Mouse (Mus musculus): ENCODE results near the gene Olfr287. TPM values are rescaled to one million over a fixed set of nuclear protein-coding genes. Genes with fewer than 3 reads are reported as not detected.

Olfr287 gene
- not detected in 2 replicates for polyA plus RNA-seq (2016; fragmentation: Nextera tagmentation; extraction: Ambion mirVana)

DNA sequence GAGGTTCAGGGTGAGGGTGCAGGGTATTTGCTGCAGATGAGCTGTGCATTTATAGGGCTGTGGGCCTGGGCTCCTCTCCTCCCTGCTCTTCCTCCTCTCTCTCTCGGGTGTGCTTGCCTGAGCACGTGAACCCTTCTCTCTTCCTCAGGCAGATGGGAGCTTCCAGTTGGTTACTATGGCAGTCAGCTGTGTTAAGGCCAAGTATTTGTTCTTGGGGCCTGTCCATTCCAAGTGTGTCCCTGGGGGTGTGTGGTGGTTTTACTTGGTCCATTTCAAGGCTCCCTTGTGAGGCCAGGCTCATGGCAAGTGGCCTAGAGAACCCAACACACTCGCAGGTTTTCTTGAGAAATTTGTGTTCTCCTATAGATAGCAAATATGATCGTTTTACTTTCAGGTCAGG is at the start of gene Olfr287, which contains the start of gene Gm44579:
Gene Olfr287 (minus strand): TSS at position 180 of the 400 bp plus-strand sequence.
Gene Gm44579 (minus strand): TSS at position 101 of the 400 bp plus-strand sequence.
- 68% methylated on average over 4 of the region's 4 CpGs for WGBS
- Histone ChIP-seq H3K9me3 (no peaks in the 10 kb centered on the region), H3K36me3 (no peaks in the 10 kb centered on the region), H3K27ac (no peak within 1 kb of the TSS), H3K4me3 (no peak within 1 kb of the TSS), H3K27me3 (no peaks in the 10 kb centered on the region), H3K9ac (no peak within 1 kb of the TSS), H3K4me1 (no peaks in the 10 kb centered on the region), H3K4me2 (replicated peaks) (no peak within 1 kb of the TSS)
- ATAC-seq (ENCODE audit: insufficient number of reproducible peaks, insufficient read depth, low FRiP score, low TSS enrichment), result no peak

DNA sequence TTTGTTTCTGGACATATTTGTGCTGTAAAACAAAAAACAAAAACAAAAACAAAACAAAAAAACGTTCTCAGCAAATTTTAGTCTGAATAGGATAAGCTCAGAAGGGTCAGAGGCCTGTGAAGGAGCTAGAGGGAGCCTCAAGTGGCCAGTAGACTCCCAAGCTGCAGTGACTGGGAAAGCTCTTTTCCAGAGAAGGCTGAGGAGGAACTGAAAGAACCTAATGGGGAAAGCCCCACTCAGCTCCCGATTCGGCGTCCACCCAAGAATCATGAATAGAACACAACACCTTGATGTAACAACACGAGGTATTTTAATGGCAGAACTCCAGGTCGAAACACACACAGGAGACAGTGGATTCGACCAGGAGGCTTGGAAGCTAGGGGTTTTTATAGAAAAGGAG is 36.9 kb upstream of the Olfr287 start:
- no peak for ATAC-seq (ENCODE audit: insufficient number of reproducible peaks, insufficient read depth, low FRiP score, low TSS enrichment)
- 84% methylated on average over 7 of the region's 7 CpGs for WGBS

DNA sequence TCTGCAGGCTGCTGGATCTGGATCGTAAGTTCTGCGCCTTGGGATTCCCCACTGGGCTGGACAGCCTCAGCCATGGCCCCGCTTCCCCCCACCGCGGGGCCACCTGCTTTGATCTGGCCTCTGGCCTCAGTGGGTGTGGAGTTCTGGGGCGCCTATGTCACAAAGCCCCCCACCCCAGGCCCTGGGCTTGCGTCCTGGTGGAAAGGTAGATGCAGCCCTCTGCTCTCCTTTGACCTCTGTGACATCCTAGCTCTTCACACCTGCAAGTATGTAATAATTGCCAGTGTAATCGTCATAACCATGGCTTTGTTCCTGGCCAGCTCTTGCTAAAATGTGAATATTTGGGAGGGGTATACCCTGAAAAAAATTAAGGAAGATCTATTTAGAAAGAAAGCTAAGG is 36.3 kb upstream of the Olfr287 start, which contains the start of gene H1fnt:
Gene H1fnt (minus strand): TSS at position 101 of the 400 bp plus-strand sequence.
- Histone ChIP-seq H3K4me1 (no peaks in the 10 kb centered on the region), H3K27ac (no peak within 1 kb of the TSS), H3K4me2 (replicated peaks) (no peak within 1 kb of the TSS), H3K9me3 (no peaks in the 10 kb centered on the region), H3K36me3 (no peaks in the 10 kb centered on the region), H3K9ac (no peak within 1 kb of the TSS), H3K4me3 (no peak within 1 kb of the TSS), H3K27me3 (no peaks in the 10 kb centered on the region)
- WGBS, result 77% methylated on average over 8 of the region's 8 CpGs
- ATAC-seq (ENCODE audit: insufficient number of reproducible peaks, insufficient read depth, low FRiP score, low TSS enrichment), result no peak

More for the DNA sequence above, 36.9 kb upstream of the Olfr287 start:
- Histone ChIP-seq H3K4me1 (no peaks in the 10 kb centered on the region), H3K9ac (no peak overlapping the region), H3K27me3 (no peaks in the 10 kb centered on the region), H3K4me3 (no peak overlapping the region), H3K36me3 (no peaks in the 10 kb centered on the region), H3K4me2 (replicated peaks) (no peak overlapping the region), H3K9me3 (no peaks in the 10 kb centered on the region), H3K27ac (no peak overlapping the region)

DNA sequence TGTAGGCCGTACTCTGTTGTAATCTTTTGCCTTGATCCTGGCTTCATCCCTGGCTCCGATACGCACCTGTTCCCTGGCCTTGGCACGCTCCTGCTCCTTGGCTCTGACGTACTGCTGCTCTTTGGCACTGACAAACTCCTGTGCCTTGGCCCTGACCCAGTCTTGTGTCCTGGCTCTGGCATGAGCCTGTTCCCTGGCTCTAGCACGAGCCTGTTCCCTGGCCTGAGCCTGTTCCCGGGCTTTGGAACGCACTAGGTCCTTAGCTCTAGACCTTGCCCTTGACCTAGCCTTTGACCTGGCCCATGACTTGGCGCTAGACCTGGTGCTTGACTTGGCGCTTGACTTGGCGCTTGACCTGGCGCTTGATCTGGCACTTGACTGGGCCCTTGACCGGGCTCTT is 35.4 kb upstream of the Olfr287 start:
- no peak for ATAC-seq (ENCODE audit: insufficient number of reproducible peaks, insufficient read depth, low FRiP score, low TSS enrichment)
- Histone ChIP-seq H3K9me3 (no peaks in the 10 kb centered on the region), H3K4me1 (no peaks in the 10 kb centered on the region), H3K27ac (no peak overlapping the region), H3K4me2 (replicated peaks) (no peak overlapping the region), H3K4me3 (no peak overlapping the region), H3K27me3 (no peaks in the 10 kb centered on the region), H3K36me3 (no peaks in the 10 kb centered on the region), H3K9ac (no peak overlapping the region)
- WGBS, result 95% methylated on average over 13 of the region's 13 CpGs

DNA sequence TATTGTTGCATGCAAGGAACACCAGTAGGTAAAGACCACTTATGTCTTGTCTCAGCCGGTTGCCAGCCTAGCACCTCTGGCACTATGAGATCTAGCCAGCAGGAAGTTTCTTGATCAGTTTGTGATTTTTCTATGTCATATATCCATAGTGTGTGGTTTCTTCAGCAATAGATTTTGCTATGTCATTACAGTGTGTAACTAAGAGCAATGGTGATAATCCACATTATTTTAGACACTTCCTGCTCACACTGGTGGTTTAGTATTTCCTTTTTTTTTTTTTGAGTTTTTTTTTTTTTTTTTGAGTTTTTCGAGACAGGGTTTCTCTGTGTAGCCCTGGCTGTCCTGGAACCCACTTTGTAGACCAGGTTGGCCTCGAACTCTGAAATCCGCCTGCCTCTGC is 14.6 kb upstream of the Olfr287 start:
- H3K4me3 ChIP-seq, result no peak overlapping the region
- no peak overlapping the region for H3K27ac ChIP-seq
- H3K27me3 ChIP-seq, result peaks cover 6% of the 10 kb centered on the region; the same call in 1 of the 2 replicates
- H3K4me2 ChIP-seq (replicated peaks), result no peak overlapping the region
- no peaks in the 10 kb centered on the region for H3K36me3 ChIP-seq
- no peaks in the 10 kb centered on the region for H3K4me1 ChIP-seq
- ATAC-seq (ENCODE audit: insufficient number of reproducible peaks, insufficient read depth, low FRiP score, low TSS enrichment), result no peak
- 94% methylated on average over 4 of the region's 4 CpGs for WGBS
- H3K9ac ChIP-seq, result no peak overlapping the region
- no peaks in the 10 kb centered on the region for H3K9me3 ChIP-seq

DNA sequence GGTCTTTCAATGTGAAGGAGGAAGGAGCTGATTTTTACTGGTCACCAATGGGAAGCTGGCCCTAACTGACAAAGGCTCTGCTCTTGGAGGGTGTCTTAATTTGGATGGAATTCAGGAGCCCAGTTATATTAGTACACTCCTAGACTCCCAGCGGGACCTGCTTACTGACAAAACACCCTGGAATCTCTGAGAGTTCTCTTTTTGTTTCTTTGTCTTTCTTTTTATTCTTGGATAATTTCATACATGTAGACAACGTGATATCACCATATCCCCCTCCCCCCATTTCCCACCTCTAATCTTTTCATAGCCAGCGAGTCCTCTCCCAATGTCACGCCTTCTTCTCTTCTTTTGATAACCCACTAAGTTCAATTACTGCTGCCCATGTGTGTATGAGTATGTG is 13.5 kb upstream of the Olfr287 start, which contains the start of gene Olfr286:
Gene Olfr286 (minus strand): TSS at position 101 of the 400 bp plus-strand sequence.
- H3K9ac ChIP-seq, result no peak within 1 kb of the TSS
- no peaks in the 10 kb centered on the region for H3K36me3 ChIP-seq
- 87% methylated on average over 4 of the region's 4 CpGs for WGBS
- H3K27me3 ChIP-seq, result peaks cover 6% of the 10 kb centered on the region; the same call in 1 of the 2 replicates
- no peaks in the 10 kb centered on the region for H3K4me1 ChIP-seq
- H3K27ac ChIP-seq, result no peak within 1 kb of the TSS
- no peak within 1 kb of the TSS for H3K4me2 ChIP-seq (replicated peaks)
- ATAC-seq (ENCODE audit: insufficient number of reproducible peaks, insufficient read depth, low FRiP score, low TSS enrichment), result no peak
- no peak within 1 kb of the TSS for H3K4me3 ChIP-seq
- no peaks in the 10 kb centered on the region for H3K9me3 ChIP-seq

DNA sequence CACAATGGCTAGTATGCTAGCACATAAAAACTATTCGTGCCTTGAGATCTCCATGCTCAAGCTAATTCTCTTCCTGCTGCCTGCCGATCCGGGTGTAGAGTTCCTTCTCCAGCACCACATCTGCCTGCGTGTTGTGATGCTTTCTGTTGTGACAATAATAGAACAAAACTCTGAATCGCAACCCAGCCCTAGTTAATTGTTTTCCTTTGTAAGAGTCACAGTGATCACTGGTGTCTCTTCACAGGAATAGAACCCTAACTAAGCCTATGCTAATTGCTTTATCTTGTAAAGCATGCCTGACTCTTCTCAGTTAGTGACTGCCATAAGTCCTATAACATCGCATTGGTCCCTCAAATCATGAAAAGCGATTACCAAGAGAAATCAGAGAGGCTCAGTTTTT is 5.2 kb upstream of the Olfr287 start:
- 69% methylated on average over 7 of the region's 7 CpGs for WGBS
- Histone ChIP-seq H3K27me3 (no peaks in the 10 kb centered on the region), H3K4me2 (replicated peaks) (no peak overlapping the region)

DNA sequence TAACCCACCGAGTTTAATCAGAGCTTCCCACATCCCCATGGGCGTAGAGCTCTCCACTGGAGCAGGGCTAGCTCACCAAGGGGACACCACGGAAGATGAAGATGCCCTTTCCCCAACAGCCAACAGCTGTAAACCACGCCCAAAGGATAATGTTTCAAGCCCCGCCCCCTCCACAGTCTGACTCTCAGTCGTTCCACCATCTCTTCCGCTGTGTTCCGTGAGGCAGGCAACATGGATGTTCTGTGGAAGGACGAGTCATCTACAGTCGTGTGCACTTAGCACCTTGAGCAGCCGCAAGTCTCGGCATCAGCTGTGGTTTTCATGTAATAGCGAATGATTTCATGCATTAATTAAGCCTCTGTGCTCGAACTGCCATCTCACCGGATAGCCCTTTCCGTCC is 4.8 kb upstream of the Olfr287 start:
- Histone ChIP-seq H3K36me3 (no peaks in the 10 kb centered on the region), H3K4me1 (no peaks in the 10 kb centered on the region), H3K4me3 (no peak overlapping the region), H3K9me3 (no peaks in the 10 kb centered on the region), H3K27me3 (no peaks in the 10 kb centered on the region), H3K4me2 (replicated peaks) (no peak overlapping the region), H3K27ac (no peak overlapping the region), H3K9ac (no peak overlapping the region)
- ATAC-seq (ENCODE audit: insufficient number of reproducible peaks, insufficient read depth, low FRiP score, low TSS enrichment), result no peak
- 41% methylated on average over 16 of the region's 16 CpGs for WGBS

More for the DNA sequence above, 5.2 kb upstream of the Olfr287 start:
- Histone ChIP-seq H3K4me3 (no peak overlapping the region), H3K4me1 (no peaks in the 10 kb centered on the region), H3K36me3 (no peaks in the 10 kb centered on the region), H3K9me3 (no peaks in the 10 kb centered on the region), H3K9ac (no peak overlapping the region), H3K27ac (no peak overlapping the region)
- ATAC-seq (ENCODE audit: insufficient number of reproducible peaks, insufficient read depth, low FRiP score, low TSS enrichment), result no peak

DNA sequence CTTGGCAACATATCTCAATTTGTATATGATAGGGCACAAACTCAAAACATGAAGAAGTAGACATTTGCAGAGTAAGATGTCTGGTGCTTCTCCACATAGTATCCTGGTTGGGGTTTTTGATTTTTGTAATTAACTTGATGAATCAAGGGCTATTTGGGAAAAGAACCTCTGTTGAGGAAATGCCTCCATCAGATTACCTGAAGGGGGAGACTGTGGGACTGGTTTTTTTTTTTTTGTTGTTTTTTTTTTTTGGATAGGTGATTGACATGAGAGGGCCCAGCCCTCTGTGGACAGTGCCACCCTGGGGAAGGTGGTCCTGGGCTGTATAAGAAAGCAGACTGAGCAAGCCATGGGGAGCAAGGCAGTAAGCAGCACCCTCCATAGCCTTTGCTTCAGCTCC is 1.5 kb upstream of the Olfr287 start:
- Histone ChIP-seq H3K27me3 (no peaks in the 10 kb centered on the region), H3K4me1 (no peaks in the 10 kb centered on the region), H3K36me3 (no peaks in the 10 kb centered on the region), H3K9me3 (no peaks in the 10 kb centered on the region), H3K9ac (no peak overlapping the region), H3K27ac (no peak overlapping the region), H3K4me3 (no peak overlapping the region), H3K4me2 (replicated peaks) (no peak overlapping the region)
- ATAC-seq (ENCODE audit: insufficient number of reproducible peaks, insufficient read depth, low FRiP score, low TSS enrichment), result no peak

DNA sequence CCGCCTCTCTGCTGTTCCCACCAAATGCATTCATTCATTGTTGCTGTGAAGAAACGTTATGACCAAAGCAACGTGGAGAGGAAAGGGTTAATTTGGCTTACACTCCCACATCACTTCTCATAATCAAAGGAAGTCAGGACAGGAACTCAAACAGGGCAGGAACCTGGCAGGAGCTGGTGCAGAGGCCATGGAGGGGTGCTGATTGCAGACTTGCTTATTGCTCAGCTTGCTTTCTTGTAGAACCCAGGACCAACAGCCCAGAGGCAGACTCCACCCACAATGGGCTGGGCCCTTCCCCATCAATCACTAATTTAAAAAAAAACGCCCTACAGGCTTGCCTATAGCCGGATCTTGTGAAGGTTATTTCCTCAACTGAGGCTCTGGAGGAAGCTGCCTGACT is 6.7 kb downstream of the Olfr287 start:
- Histone ChIP-seq H3K9me3 (no peaks in the 10 kb centered on the region), H3K4me2 (replicated peaks) (no peak overlapping the region), H3K4me1 (no peaks in the 10 kb centered on the region), H3K27me3 (no peaks in the 10 kb centered on the region), H3K27ac (no peak overlapping the region), H3K4me3 (no peak overlapping the region), H3K36me3 (no peaks in the 10 kb centered on the region), H3K9ac (no peak overlapping the region)
- WGBS, result 67% methylated on average over 5 of the region's 5 CpGs
- ATAC-seq (ENCODE audit: insufficient number of reproducible peaks, insufficient read depth, low FRiP score, low TSS enrichment), result no peak

DNA sequence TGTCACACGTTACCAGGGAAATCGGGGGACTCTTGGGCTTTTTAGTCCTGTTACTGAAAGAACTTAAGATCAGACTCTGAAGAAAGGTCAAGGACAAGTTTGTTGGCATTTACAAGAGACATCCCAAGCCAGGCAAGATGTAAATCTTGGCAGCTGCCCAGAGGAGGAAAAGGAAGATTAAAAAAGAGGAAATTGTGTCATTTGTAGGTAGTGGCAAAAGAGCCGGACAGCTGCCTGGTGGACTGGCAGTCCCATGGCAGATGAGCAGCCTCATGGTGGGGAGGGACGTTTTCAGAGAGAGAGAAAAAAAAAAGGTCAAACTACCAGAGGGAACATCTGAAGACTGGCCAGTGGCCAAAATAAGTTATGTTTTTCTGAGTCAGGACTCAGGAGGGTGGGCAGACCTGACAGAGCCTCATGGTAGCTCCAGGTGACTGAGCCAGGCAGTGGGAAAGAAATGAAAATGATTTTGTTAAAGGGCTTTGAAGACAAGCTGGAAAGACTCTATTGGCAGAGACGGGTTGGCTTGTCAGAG is 7.5 kb downstream of the Olfr287 start:
- no peaks in the 10 kb centered on the region for H3K27me3 ChIP-seq
- H3K4me3 ChIP-seq, result no peak overlapping the region
- no peaks in the 10 kb centered on the region for H3K4me1 ChIP-seq
- no peaks in the 10 kb centered on the region for H3K9me3 ChIP-seq
- no peak overlapping the region for H3K27ac ChIP-seq
- H3K9ac ChIP-seq, result no peak overlapping the region
- ATAC-seq (ENCODE audit: insufficient number of reproducible peaks, insufficient read depth, low FRiP score, low TSS enrichment), result no peak
- no peaks in the 10 kb centered on the region for H3K36me3 ChIP-seq
- no peak overlapping the region for H3K4me2 ChIP-seq (replicated peaks)
- 78% methylated on average over 5 of the region's 5 CpGs for WGBS

DNA sequence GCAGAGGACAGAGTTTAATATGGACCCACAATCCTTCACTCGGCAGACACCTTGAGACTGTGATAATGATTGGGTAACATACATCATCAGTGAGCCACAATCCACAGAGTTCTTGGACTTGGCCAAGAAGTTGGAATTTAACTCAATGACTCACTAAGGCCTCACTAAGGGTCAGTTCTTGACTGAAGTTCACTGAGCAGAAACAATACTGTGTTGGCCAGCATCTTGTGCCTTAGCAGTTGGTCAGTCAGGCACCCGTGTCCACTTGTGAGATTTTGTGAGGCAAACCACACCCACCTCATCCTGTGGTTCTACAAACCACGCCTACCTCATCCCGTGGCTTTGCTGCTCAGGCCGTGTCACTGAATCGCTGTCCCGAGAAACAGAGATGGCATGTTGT is 11.2 kb downstream of the Olfr287 start:
- ATAC-seq (ENCODE audit: insufficient number of reproducible peaks, insufficient read depth, low FRiP score, low TSS enrichment), result no peak
- WGBS, result 80% methylated on average over 7 of the region's 7 CpGs
- Histone ChIP-seq H3K4me3 (no peak overlapping the region), H3K9ac (no peak overlapping the region), H3K9me3 (no peaks in the 10 kb centered on the region), H3K27ac (no peak overlapping the region), H3K4me2 (replicated peaks) (no peak overlapping the region), H3K4me1 (no peaks in the 10 kb centered on the region), H3K36me3 (no peaks in the 10 kb centered on the region), H3K27me3 (no peaks in the 10 kb centered on the region)
